Mouse (Mus musculus): ENCODE data around the gene Msto1. TPM values are rescaled to one million over a fixed set of nuclear protein-coding genes. Genes with fewer than 3 reads are reported as not detected.
"Not testable (repeated sequence)": the region's sequence is repeated elsewhere in the genome, so short reads cannot be mapped to it uniquely, and the experiment has no call there.

The Msto1 gene
- polyA plus RNA-seq (2017; shearing (Covaris generic)), result 10 to 100 TPM; 23.7 to 30.8 TPM

GRCm38 (mm10) chr3:88913511-88914383 lies at the start of gene Msto1:
Gene Msto1 (minus strand): TSS chr3:88913999.
- peak; percentile 98 for ATAC-seq

- not testable (repeated sequence) for ATAC-seq
These were observed 49.4 kb upstream of the Msto1 start for GRCm38 (mm10) chr3:88963211-88963610.

- ATAC-seq, result no peak
These were observed 39.9 kb upstream of the Msto1 start for GRCm38 (mm10) chr3:88953736-88954135.

GRCm38 (mm10) chr3:88953246-88953645 lies 39.4 kb upstream of the Msto1 start:
- no peak for ATAC-seq

- no peak for ATAC-seq
These were observed 37.6 kb upstream of the Msto1 start for GRCm38 (mm10) chr3:88951327-88951800.

- ATAC-seq, result peak; percentile 69
These were observed 37.0 kb upstream of the Msto1 start, which contains the start of the genes Ash1l and Dap3 for GRCm38 (mm10) chr3:88950576-88951326. Gene Ash1l (plus strand): TSS chr3:88950622. Gene Dap3 (minus strand): TSS chr3:88951181.

GRCm38 (mm10) chr3:88949786-88950575 lies 36.2 kb upstream of the Msto1 start:
- peak; percentile 61 for ATAC-seq

- no peak for ATAC-seq
These were observed 30.3 kb upstream of the Msto1 start for GRCm38 (mm10) chr3:88944109-88944508.

- no peak for ATAC-seq
These were observed 28.6 kb upstream of the Msto1 start for GRCm38 (mm10) chr3:88942316-88942880.

GRCm38 (mm10) chr3:88939749-88940148 lies 25.9 kb upstream of the Msto1 start:
- peak; percentile 59 for ATAC-seq

GRCm38 (mm10) chr3:88939071-88939470 lies 25.3 kb upstream of the Msto1 start:
- ATAC-seq, result no peak

- ATAC-seq, result no peak
These were observed 15.7 kb upstream of the Msto1 start for GRCm38 (mm10) chr3:88929501-88929900.

- no peak for ATAC-seq
These were observed 11.9 kb upstream of the Msto1 start for GRCm38 (mm10) chr3:88925651-88926050.

- no peak for ATAC-seq
These were observed 10.3 kb upstream of the Msto1 start for GRCm38 (mm10) chr3:88923989-88924591.

GRCm38 (mm10) chr3:88921411-88921810 lies 7.6 kb upstream of the Msto1 start:
- no peak for ATAC-seq

- no peak for ATAC-seq
These were observed 5.2 kb upstream of the Msto1 start for GRCm38 (mm10) chr3:88918981-88919380.

GRCm38 (mm10) chr3:88914384-88914810 lies 598 bp upstream of the Msto1 start:
- peak; percentile 34 for ATAC-seq

- ATAC-seq, result no peak
These were observed 1.2 kb downstream of the Msto1 start for GRCm38 (mm10) chr3:88912585-88912984.

- no peak for ATAC-seq
These were observed 7.2 kb downstream of the Msto1 start for GRCm38 (mm10) chr3:88906393-88907159.

GRCm38 (mm10) chr3:88905741-88906140 lies 8.1 kb downstream of the Msto1 start:
- ATAC-seq, result no peak

GRCm38 (mm10) chr3:88905209-88905608 lies 8.6 kb downstream of the Msto1 start:
- no peak for ATAC-seq

Data from activated CD4-positive, CD25-positive, alpha-beta regulatory T cell, adult 4 months (primary cell).